Mouse (Mus musculus) G1E (cell line): ENCODE measurements around the gene Shank2. TPM values are rescaled to one million over a fixed set of nuclear protein-coding genes. Genes with fewer than 3 reads are reported as not detected.

ENCODE experiments used
- ATAC-seq: 2 replicates; pipeline ENCODE4 v1.8.0; 2016; ENCODE audit warnings: mild to moderate bottlenecking; ENCODE audit not compliant: insufficient number of reproducible peaks, poor library complexity, low FRiP score, severe bottlenecking; ENCODE audit errors: extremely low read depth
- DNase-seq: peaks from one replicate; pipeline ENCODE4 v3.0.0; 2012; ENCODE audit warnings: low spot score
- H3K27me3 ChIP-seq: 2 replicates; pipeline ENCODE4 v1.6.1; 2012; ENCODE audit warnings: mild to moderate bottlenecking, low read length, inconsistent platforms; ENCODE audit not compliant: insufficient read depth
- H3K36me3 ChIP-seq: replicated peaks from 2 replicates; pipeline ENCODE3; 2012; ENCODE audit warnings: mild to moderate bottlenecking, inconsistent platforms
- H3K4me1 ChIP-seq: 2 replicates; pipeline ENCODE4 v1.6.1; 2012; ENCODE audit warnings: low read depth, low read length, inconsistent platforms, mixed read lengths; ENCODE audit not compliant: insufficient read depth
- H3K4me3 ChIP-seq: 2 replicates; pipeline ENCODE4 v1.5.1; 2012; ENCODE audit warnings: low read depth, mild to moderate bottlenecking, inconsistent platforms, low read length, moderate library complexity, mixed read lengths
- H3K9me3 ChIP-seq: replicated peaks from 2 replicates; pipeline ENCODE4 v1.6.1; 2012; ENCODE audit warnings: inconsistent platforms
- CTCF ChIP-seq: IDR thresholded peaks from 2 replicates; pipeline ENCODE4 v1.5.1; 2012; ENCODE audit warnings: low read depth, low read length, inconsistent platforms, mixed read lengths
- GATA1 ChIP-seq: IDR thresholded peaks from 2 replicates; pipeline ENCODE4 v1.6.1; 2012; ENCODE audit warnings: borderline replicate concordance, low read length, inconsistent platforms, mixed read lengths
- GATA2 ChIP-seq: IDR thresholded peaks from 2 replicates; pipeline ENCODE4 v1.6.1; 2012; ENCODE audit warnings: low read depth, low read length, inconsistent platforms, borderline replicate concordance
- POLR2AphosphoS5 ChIP-seq: IDR thresholded peaks from 2 replicates; pipeline ENCODE4 v1.6.1; 2012; ENCODE audit warnings: low read depth, low read length, inconsistent platforms; ENCODE audit not compliant: insufficient replicate concordance
- TAL1 ChIP-seq: conservative IDR thresholded peaks from 2 replicates; pipeline ENCODE4 v1.6.1; 2012; ENCODE audit warnings: low read depth, low read length, inconsistent platforms, mixed read lengths
- polyA plus RNA-seq: library from polyadenylated mRNA; stranded (reverse); fragments of >175 nt; gene quantifications from 2 replicates; pipeline ENCODE4 v1.2.3, GENCODE M21; 2012
- total RNA-seq, 2 experiments: library from RNA; stranded (forward) in 1 of 2; stranded (reverse) in 1 of 2; fragments of 200-1000 nt in 1 of 2; fragments of >200 nt in 1 of 2; fragmentation: Nextera tagmentation in 1 of 2; gene quantifications; 2 replicates each; pipeline ENCODE4 v1.2.3; 2014 to 2017

The Shank2 gene
- total and polyA plus RNA-seq, 3 experiments: 0.05 TPM; not detected in 2

- Histone ChIP-seq H3K9me3 (no peaks in the 10 kb centered on the region), H3K27me3 (peaks cover 27% of the 10 kb centered on the region), H3K4me1 (no peaks in the 10 kb centered on the region), H3K36me3 (no peaks in the 10 kb centered on the region), H3K4me3 (no peak overlapping the region)
- TF ChIP-seq CTCF (peak; percentile 81), GATA1 (no peak), GATA2 (no peak), POLR2AphosphoS5 (no peak), TAL1 (no peak)
- no peak for ATAC-seq
- peak; percentile 11 for DNase-seq
These were observed 54.2 kb downstream of the Shank2 start for GRCm38 (mm10) chr7:144055702-144056531.

- ATAC-seq (no peak), DNase-seq (no peak)
- no peaks in the 10 kb centered on the region for H3K4me1 ChIP-seq
- no peaks in the 10 kb centered on the region for H3K9me3 ChIP-seq
- TF ChIP-seq TAL1 (no peak), CTCF (no peak), GATA2 (no peak), POLR2AphosphoS5 (no peak), GATA1 (no peak)
- H3K4me3 ChIP-seq: no peak overlapping the region
- no peaks in the 10 kb centered on the region for H3K27me3 ChIP-seq
- H3K36me3 ChIP-seq: no peaks in the 10 kb centered on the region
These were observed 68.6 kb downstream of the Shank2 start for GRCm38 (mm10) chr7:144070162-144070949.

GRCm38 (mm10) chr7:144072219-144072618, 70.5 kb downstream of the Shank2 start:
- peaks cover 2% of the 10 kb centered on the region; the same call in 1 of the 2 replicates for H3K27me3 ChIP-seq
- H3K9me3 ChIP-seq: no peaks in the 10 kb centered on the region
- H3K4me3 ChIP-seq: no peak overlapping the region
- no peaks in the 10 kb centered on the region for H3K36me3 ChIP-seq
- no peak for DNase-seq
- H3K4me1 ChIP-seq: no peaks in the 10 kb centered on the region
- TF ChIP-seq CTCF (no peak), TAL1 (no peak), GATA1 (no peak), GATA2 (no peak), POLR2AphosphoS5 (no peak)
- no peak for ATAC-seq

- ATAC-seq (no peak), DNase-seq (no peak)
- no peaks in the 10 kb centered on the region for H3K4me1 ChIP-seq
- H3K4me3 ChIP-seq: no peak overlapping the region
- H3K27me3 ChIP-seq: peaks cover 2% of the 10 kb centered on the region; the same call in 1 of the 2 replicates
- no peak for TF ChIP-seq GATA1
- TF ChIP-seq CTCF: no peak
- TF ChIP-seq GATA2: no peak
- TF ChIP-seq TAL1: no peak
- TF ChIP-seq POLR2AphosphoS5: no peak
- no peaks in the 10 kb centered on the region for H3K36me3 ChIP-seq
- H3K9me3 ChIP-seq: no peaks in the 10 kb centered on the region
These were observed 71.1 kb downstream of the Shank2 start for GRCm38 (mm10) chr7:144072856-144073255.

- H3K4me1 ChIP-seq: no peaks in the 10 kb centered on the region
- DNase-seq: peak; percentile 53
- H3K9me3 ChIP-seq: no peaks in the 10 kb centered on the region
- H3K27me3 ChIP-seq: peaks cover 2% of the 10 kb centered on the region; the same call in 1 of the 2 replicates
- no peak for ATAC-seq
- H3K4me3 ChIP-seq: no peak overlapping the region
- TF ChIP-seq GATA1: no peak
- peak; percentile 43 for TF ChIP-seq CTCF
- no peaks in the 10 kb centered on the region for H3K36me3 ChIP-seq
These were observed 73.0 kb downstream of the Shank2 start for GRCm38 (mm10) chr7:144074718-144075117.

GRCm38 (mm10) chr7:144078661-144079060, 76.9 kb downstream of the Shank2 start:
- ATAC-seq: no peak
- Histone ChIP-seq H3K27me3 (peaks cover 5% of the 10 kb centered on the region), H3K36me3 (no peaks in the 10 kb centered on the region), H3K9me3 (no peaks in the 10 kb centered on the region), H3K4me3 (no peak overlapping the region), H3K4me1 (no peaks in the 10 kb centered on the region)
- TF ChIP-seq CTCF: no peak; the same call in 1 of the 2 replicates
- no peak for TF ChIP-seq POLR2AphosphoS5
- no peak for TF ChIP-seq GATA2
- TF ChIP-seq GATA1: no peak
- no peak for TF ChIP-seq TAL1
- no peak for DNase-seq
